Mouse (Mus musculus): ENCODE measurements around the gene Cyb5d1. TPM values are rescaled to one million over a fixed set of nuclear protein-coding genes. Genes with fewer than 3 reads are reported as not detected.

The Cyb5d1 gene
- total and polyA plus RNA-seq, 3 experiments = 28.4 to 29.5 (median 29.3) TPM

DNA sequence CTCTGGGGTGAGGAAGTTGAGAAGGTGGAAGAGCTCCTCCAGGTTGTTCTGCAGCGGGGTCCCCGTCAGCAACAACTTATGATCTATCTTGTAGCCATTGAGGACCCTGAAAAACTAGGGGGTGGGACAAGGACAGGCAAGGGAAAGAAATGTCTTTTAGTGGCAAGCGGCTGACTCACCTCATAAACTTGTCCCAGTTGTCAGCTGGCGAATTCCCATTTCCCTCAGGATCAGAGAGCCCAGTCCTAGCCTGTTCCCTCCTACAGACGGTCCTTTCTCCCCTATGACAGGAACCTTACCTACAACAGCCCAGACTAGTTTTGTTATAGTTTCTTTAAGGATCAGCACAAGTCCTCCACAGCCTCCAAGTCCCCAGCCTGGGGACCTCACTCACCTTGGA, 38.9 kb downstream of the Cyb5d1 start:
- no peaks in the 10 kb centered on the region for H3K27me3 ChIP-seq (replicated peaks)
- H3K9me3 ChIP-seq (replicated peaks; ENCODE audit: low read length) = no peaks in the 10 kb centered on the region
- TF ChIP-seq RCOR1 (conservative IDR thresholded peaks at IDR 0.05; ENCODE audit: low read depth, low read length) (no peak), NRF1 (IDR thresholded peaks at IDR 0.05; ENCODE audit: low read depth, low read length) (no peak), ZC3H11A (IDR thresholded peaks at IDR 0.05; ENCODE audit: low read depth, low read length) (no peak), ZKSCAN1 (IDR thresholded peaks at IDR 0.05; ENCODE audit: borderline replicate concordance, low read depth, low read length) (no peak), ZMIZ1 (IDR thresholded peaks at IDR 0.05; ENCODE audit: low read depth, low read length) (no peak), SIN3A (IDR thresholded peaks at IDR 0.05; ENCODE audit: low read length) (no peak), MYC (IDR thresholded peaks at IDR 0.05; ENCODE audit: low read depth, low read length) (no peak), POLR2AphosphoS2 (IDR thresholded peaks at IDR 0.05; ENCODE audit: low read depth, low read length) (no peak), SMC3 (IDR thresholded peaks at IDR 0.05; ENCODE audit: low read depth, low read length) (no peak), CHD1 (IDR thresholded peaks at IDR 0.05; ENCODE audit: low read depth, low read length) (no peak), CTCF (conservative IDR thresholded peaks at IDR 0.05 in 1 of 2, IDR thresholded peaks at IDR 0.05 in 1 of 2; ENCODE audit: low read depth in 2 of 2, low read length in 2 of 2) (no peak)
- H3K4me2 ChIP-seq (ENCODE audit: insufficient read depth, low read depth, poor library complexity, severe bottlenecking) = no peak overlapping the region
- no peak overlapping the region for H3K4me3 ChIP-seq (replicated peaks in 1 of 3; ENCODE audit: low read depth in 2 of 3, low read length in 2 of 3, poor library complexity in 1 of 3)
- in situ Hi-C loops (cut with MboI; ENCODE audit: low pct_ligation_motif_present, low pct_unique_long_range_greater_than_20kb, low sequenced_read_pairs) = no loop called here
- no peaks in the 10 kb centered on the region for H3K79me2 ChIP-seq (replicated peaks; ENCODE audit: control insufficient read depth, extremely low read depth, insufficient read depth, poor library complexity, severe bottlenecking)
- peaks cover 77 to 98% of the 10 kb centered on the region in 2 experiments for H3K36me3 ChIP-seq (replicated peaks in 1 of 2; ENCODE audit: control insufficient read depth in 1 of 2, insufficient read depth in 1 of 2, low read length in 1 of 2)
- H3K4me1 ChIP-seq (ENCODE audit: control insufficient read depth in 1 of 2, insufficient read depth in 2 of 2) = no peaks in the 10 kb centered on the region
- no peak for DNase-seq (ENCODE audit: extremely low read depth)
- no peak overlapping the region for H3K9ac ChIP-seq (ENCODE audit: insufficient read depth, low read depth)
- no peak overlapping the region for H3K27ac ChIP-seq (ENCODE audit: insufficient read depth, low read depth)
- dilution Hi-C loops (cut with MboI; ENCODE audit: extremely low pct_ligation_motif_present, extremely low pct_unique_long_range_greater_than_20kb, low sequenced_read_pairs) = no loop called here

DNA sequence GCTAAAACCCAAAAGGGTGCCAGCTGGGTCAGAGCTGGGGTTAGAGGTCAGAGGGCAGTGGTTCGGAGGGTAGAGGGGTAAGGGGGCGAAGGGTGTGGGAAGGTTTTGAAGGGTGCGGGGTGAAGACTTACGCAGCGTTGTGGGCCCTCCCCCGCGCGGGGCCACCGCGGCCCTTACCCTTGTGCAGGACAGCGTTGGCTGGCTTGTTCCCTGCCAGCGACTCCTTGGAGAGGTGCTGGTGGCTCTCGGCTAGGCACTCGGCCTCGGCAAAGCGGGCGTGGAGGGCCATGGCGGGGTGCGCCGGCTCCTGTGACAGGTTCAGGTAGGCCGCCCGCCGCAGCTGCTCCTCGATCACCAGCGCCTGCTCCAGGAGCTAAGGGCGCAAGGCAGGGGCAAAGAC, 49.0 kb downstream of the Cyb5d1 start:
- no peak for TF ChIP-seq CHD1 (IDR thresholded peaks at IDR 0.05; ENCODE audit: low read depth, low read length)
- no peak for TF ChIP-seq USF1 (IDR thresholded peaks at IDR 0.05; ENCODE audit: low read depth, low read length)
- TF ChIP-seq ELF1 (IDR thresholded peaks at IDR 0.05; ENCODE audit: low read depth, low read length) = no peak
- no peak for TF ChIP-seq NRF1 (IDR thresholded peaks at IDR 0.05; ENCODE audit: low read depth, low read length)
- TF ChIP-seq ZMIZ1 (IDR thresholded peaks at IDR 0.05; ENCODE audit: low read depth, low read length) = no peak
- no peak for TF ChIP-seq USF2 (conservative IDR thresholded peaks at IDR 0.05; ENCODE audit: low read depth, low read length)
- no peak for TF ChIP-seq UBTF (IDR thresholded peaks at IDR 0.05; ENCODE audit: low read depth, low read length)
- TF ChIP-seq ZC3H11A (IDR thresholded peaks at IDR 0.05; ENCODE audit: low read depth, low read length) = no peak
- TF ChIP-seq CHD2 (IDR thresholded peaks at IDR 0.05; ENCODE audit: low read length) = no peak
- TF ChIP-seq KAT2A (IDR thresholded peaks at IDR 0.05; ENCODE audit: insufficient replicate concordance, low read length) = no peak
- TF ChIP-seq ETS1 (conservative IDR thresholded peaks at IDR 0.05; ENCODE audit: low read depth, low read length) = no peak
- TF ChIP-seq MEF2A (IDR thresholded peaks at IDR 0.05; ENCODE audit: borderline replicate concordance, low read depth, low read length) = no peak
- no peak for TF ChIP-seq POLR2A (IDR thresholded peaks at IDR 0.05; ENCODE audit: low read depth, low read length)
- TF ChIP-seq CTCF (conservative IDR thresholded peaks at IDR 0.05 in 1 of 2, IDR thresholded peaks at IDR 0.05 in 1 of 2; ENCODE audit: low read depth in 2 of 2, low read length in 2 of 2) = no peak
- TF ChIP-seq SIN3A (IDR thresholded peaks at IDR 0.05; ENCODE audit: low read length) = no peak
- TF ChIP-seq TCF12 (IDR thresholded peaks at IDR 0.05; ENCODE audit: low read depth, low read length) = no peak
- TF ChIP-seq NELFE (IDR thresholded peaks at IDR 0.05; ENCODE audit: low read depth, low read length) = no peak
- no peak for TF ChIP-seq RCOR1 (conservative IDR thresholded peaks at IDR 0.05; ENCODE audit: low read depth, low read length)
- no peaks in the 10 kb centered on the region for H3K27me3 ChIP-seq (replicated peaks)
- H3K27ac ChIP-seq (ENCODE audit: insufficient read depth, low read depth) = no peak overlapping the region
- DNase-seq (ENCODE audit: extremely low read depth) = no peak
- H3K79me2 ChIP-seq (replicated peaks; ENCODE audit: control insufficient read depth, extremely low read depth, insufficient read depth, poor library complexity, severe bottlenecking) = no peaks in the 10 kb centered on the region
- no peaks in the 10 kb centered on the region for H3K9me3 ChIP-seq (replicated peaks; ENCODE audit: low read length)
- no peak overlapping the region for H3K9ac ChIP-seq (ENCODE audit: insufficient read depth, low read depth)
- no peak overlapping the region for H3K4me3 ChIP-seq (replicated peaks in 1 of 3; ENCODE audit: low read depth in 2 of 3, low read length in 2 of 3, poor library complexity in 1 of 3)
- H3K4me2 ChIP-seq (ENCODE audit: insufficient read depth, low read depth, poor library complexity, severe bottlenecking) = no peak overlapping the region
- H3K4me1 ChIP-seq (ENCODE audit: control insufficient read depth in 1 of 2, insufficient read depth in 2 of 2) = peaks cover 0 to 11% of the 10 kb centered on the region in 2 experiments; a peak in 2 of 4 replicates
- in situ Hi-C loops (cut with MboI; ENCODE audit: low pct_ligation_motif_present, low pct_unique_long_range_greater_than_20kb, low sequenced_read_pairs) (no loop called here), dilution Hi-C loops (cut with MboI; ENCODE audit: extremely low pct_ligation_motif_present, extremely low pct_unique_long_range_greater_than_20kb, low sequenced_read_pairs) (no loop called here)
- H3K36me3 ChIP-seq (replicated peaks in 1 of 2; ENCODE audit: control insufficient read depth in 1 of 2, insufficient read depth in 1 of 2, low read length in 1 of 2) = peaks cover 53 to 89% of the 10 kb centered on the region in 2 experiments

Other genes starting within 250 kb of the Cyb5d1 start
- gene Alox12b, start 238.6 kb downstream of the Cyb5d1 start, total RNA-seq (2012; rRNA removed) = not detected in 2 replicates
- gene Alox12b, start 238.6 kb downstream of the Cyb5d1 start, total RNA-seq (2014; rRNA removed) = not detected in 2 replicates
- gene Alox12b, start 238.6 kb downstream of the Cyb5d1 start, polyA plus RNA-seq (2012; ENCODE audit: insufficient read length, low read depth) = not detected in 2 replicates
- 0.30 and 0.50 TPM in 2 replicates for gene Alox8, start 197.8 kb downstream of the Cyb5d1 start, total RNA-seq (2012; rRNA removed)
- gene Alox8, start 197.8 kb downstream of the Cyb5d1 start, total RNA-seq (2014; rRNA removed) = not detected in 2 replicates
- 0.10 TPM in 1 of 2 replicates, not detected in the other for gene Alox8, start 197.8 kb downstream of the Cyb5d1 start, polyA plus RNA-seq (2012; ENCODE audit: insufficient read length, low read depth)
- not detected in 2 replicates for gene Gucy2e, start 158.6 kb downstream of the Cyb5d1 start, total RNA-seq (2012; rRNA removed)
- gene Gucy2e, start 158.6 kb downstream of the Cyb5d1 start, total RNA-seq (2014; rRNA removed) = 0.03 TPM in 1 of 2 replicates, not detected in the other
- not detected in 2 replicates for gene Gucy2e, start 158.6 kb downstream of the Cyb5d1 start, polyA plus RNA-seq (2012; ENCODE audit: insufficient read length, low read depth)
- gene Cntrob, start 71.9 kb downstream of the Cyb5d1 start, total RNA-seq (2012; rRNA removed) = 18.5 and 18.9 TPM in 2 replicates
- 16.4 and 22.0 TPM in 2 replicates for gene Cntrob, start 71.9 kb downstream of the Cyb5d1 start, total RNA-seq (2014; rRNA removed)
- 36.6 and 41.5 TPM in 2 replicates for gene Cntrob, start 71.9 kb downstream of the Cyb5d1 start, polyA plus RNA-seq (2012; ENCODE audit: insufficient read length, low read depth)
- gene Trappc1, start 71.7 kb downstream of the Cyb5d1 start, total RNA-seq (2012; rRNA removed) = 75.0 and 85.4 TPM in 2 replicates
- gene Trappc1, start 71.7 kb downstream of the Cyb5d1 start, total RNA-seq (2014; rRNA removed) = 102 TPM in 2 replicates
- 101 and 124 TPM in 2 replicates for gene Trappc1, start 71.7 kb downstream of the Cyb5d1 start, polyA plus RNA-seq (2012; ENCODE audit: insufficient read length, low read depth)
- 0.67 and 1.1 TPM in 2 replicates for gene Kcnab3, start 69.4 kb downstream of the Cyb5d1 start, total RNA-seq (2012; rRNA removed)
- gene Kcnab3, start 69.4 kb downstream of the Cyb5d1 start, total RNA-seq (2014; rRNA removed) = 0.31 TPM in 1 of 2 replicates, not detected in the other
- 0.38 and 0.39 TPM in 2 replicates for gene Kcnab3, start 69.4 kb downstream of the Cyb5d1 start, polyA plus RNA-seq (2012; ENCODE audit: insufficient read length, low read depth)
- 0.30 and 0.34 TPM in 2 replicates for gene Rnf227, start 55.2 kb downstream of the Cyb5d1 start, total RNA-seq (2012; rRNA removed)
- gene Rnf227, start 55.2 kb downstream of the Cyb5d1 start, total RNA-seq (2014; rRNA removed) = not detected in 2 replicates
- gene Rnf227, start 55.2 kb downstream of the Cyb5d1 start, polyA plus RNA-seq (2012; ENCODE audit: insufficient read length, low read depth) = 0.21 TPM in 1 of 2 replicates, not detected in the other
- gene Chd3, start 26.2 kb downstream of the Cyb5d1 start, total RNA-seq (2012; rRNA removed) = 66.4 and 69.6 TPM in 2 replicates
- 30.6 and 31.9 TPM in 2 replicates for gene Chd3, start 26.2 kb downstream of the Cyb5d1 start, total RNA-seq (2014; rRNA removed)
- 87.1 and 92.0 TPM in 2 replicates for gene Chd3, start 26.2 kb downstream of the Cyb5d1 start, polyA plus RNA-seq (2012; ENCODE audit: insufficient read length, low read depth)
- gene Naa38, start 144 bp downstream of the Cyb5d1 start, total RNA-seq (2012; rRNA removed) = 193 and 208 TPM in 2 replicates
- gene Naa38, start 144 bp downstream of the Cyb5d1 start, total RNA-seq (2014; rRNA removed) = 161 and 201 TPM in 2 replicates
- gene Naa38, start 144 bp downstream of the Cyb5d1 start, polyA plus RNA-seq (2012; ENCODE audit: insufficient read length, low read depth) = 137 and 153 TPM in 2 replicates
- 0.25 and 0.38 TPM in 2 replicates for gene Tmem88, start 2.6 kb upstream of the Cyb5d1 start, total RNA-seq (2012; rRNA removed)
- not detected in 2 replicates for gene Tmem88, start 2.6 kb upstream of the Cyb5d1 start, total RNA-seq (2014; rRNA removed)
- gene Tmem88, start 2.6 kb upstream of the Cyb5d1 start, polyA plus RNA-seq (2012; ENCODE audit: insufficient read length, low read depth) = 0.16 and 0.22 TPM in 2 replicates
- gene Kdm6b, start 18.0 kb upstream of the Cyb5d1 start, total RNA-seq (2012; rRNA removed) = 2.9 and 5.7 TPM in 2 replicates
- gene Kdm6b, start 18.0 kb upstream of the Cyb5d1 start, total RNA-seq (2014; rRNA removed) = 0.36 and 0.66 TPM in 2 replicates
- 6.0 and 7.2 TPM in 2 replicates for gene Kdm6b, start 18.0 kb upstream of the Cyb5d1 start, polyA plus RNA-seq (2012; ENCODE audit: insufficient read length, low read depth)
- gene Dnah2, start 153.5 kb upstream of the Cyb5d1 start, total RNA-seq (2012; rRNA removed) = under 0.01 TPM in 1 of 2 replicates, not detected in the other
- not detected in 2 replicates for gene Dnah2, start 153.5 kb upstream of the Cyb5d1 start, total RNA-seq (2014; rRNA removed)
- gene Dnah2, start 153.5 kb upstream of the Cyb5d1 start, polyA plus RNA-seq (2012; ENCODE audit: insufficient read length, low read depth) = 0.03 and 0.04 TPM in 2 replicates
- 1.1 and 1.3 TPM in 2 replicates for gene Efnb3, start 164.6 kb upstream of the Cyb5d1 start, total RNA-seq (2012; rRNA removed)
- gene Efnb3, start 164.6 kb upstream of the Cyb5d1 start, total RNA-seq (2014; rRNA removed) = 0.56 and 1.0 TPM in 2 replicates
- 2.7 and 2.8 TPM in 2 replicates for gene Efnb3, start 164.6 kb upstream of the Cyb5d1 start, polyA plus RNA-seq (2012; ENCODE audit: insufficient read length, low read depth)
- gene Wrap53, start 184.6 kb upstream of the Cyb5d1 start, total RNA-seq (2012; rRNA removed) = 34.2 and 40.8 TPM in 2 replicates
- 25.4 and 26.4 TPM in 2 replicates for gene Wrap53, start 184.6 kb upstream of the Cyb5d1 start, total RNA-seq (2014; rRNA removed)
- gene Wrap53, start 184.6 kb upstream of the Cyb5d1 start, polyA plus RNA-seq (2012; ENCODE audit: insufficient read length, low read depth) = 35.3 and 36.0 TPM in 2 replicates
- 104 and 107 TPM in 2 replicates for gene Trp53, start 184.7 kb upstream of the Cyb5d1 start, total RNA-seq (2012; rRNA removed)
- gene Trp53, start 184.7 kb upstream of the Cyb5d1 start, total RNA-seq (2014; rRNA removed) = 15.7 and 24.9 TPM in 2 replicates
- 309 and 372 TPM in 2 replicates for gene Trp53, start 184.7 kb upstream of the Cyb5d1 start, polyA plus RNA-seq (2012; ENCODE audit: insufficient read length, low read depth)
- not detected in 2 replicates for gene Atp1b2, start 210.3 kb upstream of the Cyb5d1 start, total RNA-seq (2012; rRNA removed)
- not detected in 2 replicates for gene Atp1b2, start 210.3 kb upstream of the Cyb5d1 start, total RNA-seq (2014; rRNA removed)
- gene Atp1b2, start 210.3 kb upstream of the Cyb5d1 start, polyA plus RNA-seq (2012; ENCODE audit: insufficient read length, low read depth) = 0.09 and 0.11 TPM in 2 replicates
- gene Shbg, start 222.3 kb upstream of the Cyb5d1 start, total RNA-seq (2012; rRNA removed) = not detected in 2 replicates
- gene Shbg, start 222.3 kb upstream of the Cyb5d1 start, total RNA-seq (2014; rRNA removed) = not detected in 2 replicates
- gene Shbg, start 222.3 kb upstream of the Cyb5d1 start, polyA plus RNA-seq (2012; ENCODE audit: insufficient read length, low read depth) = not detected in 2 replicates
- 0.38 TPM in 1 of 2 replicates, not detected in the other for gene Sat2, start 226.4 kb upstream of the Cyb5d1 start, total RNA-seq (2012; rRNA removed)
- gene Sat2, start 226.4 kb upstream of the Cyb5d1 start, total RNA-seq (2014; rRNA removed) = not detected in 2 replicates
- not detected in 2 replicates for gene Sat2, start 226.4 kb upstream of the Cyb5d1 start, polyA plus RNA-seq (2012; ENCODE audit: insufficient read length, low read depth)
- gene Fxr2, start 237.4 kb upstream of the Cyb5d1 start, total RNA-seq (2012; rRNA removed) = 96.4 and 104 TPM in 2 replicates
- 83.3 and 101 TPM in 2 replicates for gene Fxr2, start 237.4 kb upstream of the Cyb5d1 start, total RNA-seq (2014; rRNA removed)
- gene Fxr2, start 237.4 kb upstream of the Cyb5d1 start, polyA plus RNA-seq (2012; ENCODE audit: insufficient read length, low read depth) = 90.5 and 103 TPM in 2 replicates

Measured in CH12.LX (cell line).